Mouse (Mus musculus): Measurements from ENCODE around the gene Resp18. TPM values are rescaled to one million over a fixed set of nuclear protein-coding genes. Genes with fewer than 3 reads are reported as not detected.
"Not testable (repeated sequence)": the region's sequence is repeated elsewhere in the genome, so short reads cannot be mapped to it uniquely, and the experiment has no call there.

The Resp18 gene
- polyA plus RNA-seq, 1 experiment from 2014 or later, result 232 TPM

DNA sequence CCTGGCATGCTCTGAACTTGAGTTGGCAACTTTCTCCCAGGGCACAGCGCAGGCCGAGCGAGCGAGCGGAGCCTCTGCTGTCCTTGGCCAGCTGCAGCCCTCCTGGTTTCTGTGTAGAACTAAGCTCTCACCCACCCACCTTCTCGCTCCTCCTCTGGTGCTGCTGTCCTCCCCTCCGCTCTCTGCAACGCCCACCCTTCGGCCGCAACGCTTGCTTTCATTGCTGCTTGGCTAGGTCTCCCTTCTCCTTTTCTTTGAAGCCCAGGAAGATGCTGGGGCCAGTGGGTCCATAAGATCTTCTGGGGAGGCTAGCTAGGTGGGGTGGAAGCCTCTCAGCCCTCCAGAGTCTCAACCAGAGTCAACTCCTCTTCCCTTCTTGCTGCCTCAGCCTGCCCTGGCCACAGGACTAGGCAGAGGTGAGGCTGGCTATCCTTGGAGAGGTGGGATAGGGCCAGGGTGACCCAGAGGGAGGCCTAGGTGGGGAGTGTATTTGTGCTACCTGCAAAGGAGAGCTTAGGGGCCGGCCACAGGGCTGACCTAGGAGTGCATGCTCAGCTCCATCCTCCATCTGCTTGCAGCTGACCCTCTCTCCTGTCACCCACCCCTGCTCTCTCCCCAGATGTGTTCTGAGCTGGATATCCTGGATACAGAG lies 33.9 kb downstream of the Resp18 start:
- H3K4me2 ChIP-seq (replicated peaks), result no peak overlapping the region
- peak; percentile 4; the same call in 1 of the 2 replicates for ATAC-seq (ENCODE audit: low FRiP score)
- H3K4me1 ChIP-seq (replicated peaks; ENCODE audit: control insufficient read depth, insufficient read depth, low read length), result no peaks in the 10 kb centered on the region
- peaks cover 26% of the 10 kb centered on the region for H3K36me3 ChIP-seq (replicated peaks; ENCODE audit: control insufficient read depth, insufficient read depth)
- no peak for DNase-seq (ENCODE audit: low spot score)
- WGBS, result 85% methylated on average over 12 of the region's 12 CpGs
- H3K27me3 ChIP-seq (ENCODE audit: control insufficient read depth, insufficient read depth, low read length), result no peaks in the 10 kb centered on the region
- H3K4me3 ChIP-seq (replicated peaks; ENCODE audit: low read length), result no peak overlapping the region
- H3K27ac ChIP-seq, result no peak overlapping the region
- no peak overlapping the region for H3K9ac ChIP-seq
- no peaks in the 10 kb centered on the region for H3K9me3 ChIP-seq (ENCODE audit: control insufficient read depth, low read length)

DNA sequence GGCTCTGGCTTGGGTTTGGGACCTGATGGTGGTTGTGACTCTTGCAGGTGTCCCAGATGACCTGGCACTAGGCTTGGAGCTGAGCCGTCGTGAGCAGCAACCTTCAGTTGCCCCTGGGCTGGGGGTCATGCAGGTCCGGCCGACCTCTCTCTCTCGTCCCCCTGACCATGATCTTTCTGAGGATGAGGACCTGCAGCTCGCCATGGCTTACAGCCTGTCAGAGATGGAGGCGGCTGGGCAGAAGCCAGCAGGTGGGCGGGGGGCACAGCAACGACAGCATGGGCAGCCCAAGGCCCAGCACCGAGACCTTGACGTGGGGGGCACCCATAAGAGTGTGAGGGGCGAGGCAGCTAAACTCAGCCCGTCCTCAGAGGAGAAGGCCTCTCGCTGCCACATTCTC lies 34.8 kb downstream of the Resp18 start:
- Histone ChIP-seq H3K9me3 (ENCODE audit: control insufficient read depth, low read length) (no peaks in the 10 kb centered on the region), H3K4me3 (replicated peaks; ENCODE audit: low read length) (no peak overlapping the region), H3K4me2 (replicated peaks) (no peak overlapping the region), H3K27me3 (ENCODE audit: control insufficient read depth, insufficient read depth, low read length) (no peaks in the 10 kb centered on the region), H3K4me1 (replicated peaks; ENCODE audit: control insufficient read depth, insufficient read depth, low read length) (no peaks in the 10 kb centered on the region), H3K36me3 (replicated peaks; ENCODE audit: control insufficient read depth, insufficient read depth) (peaks cover 30% of the 10 kb centered on the region), H3K27ac (no peak overlapping the region), H3K9ac (no peak overlapping the region)
- WGBS, result 90% methylated on average over 14 of the region's 14 CpGs
- no peak for ATAC-seq (ENCODE audit: low FRiP score)
- DNase-seq (ENCODE audit: low spot score), result no peak

DNA sequence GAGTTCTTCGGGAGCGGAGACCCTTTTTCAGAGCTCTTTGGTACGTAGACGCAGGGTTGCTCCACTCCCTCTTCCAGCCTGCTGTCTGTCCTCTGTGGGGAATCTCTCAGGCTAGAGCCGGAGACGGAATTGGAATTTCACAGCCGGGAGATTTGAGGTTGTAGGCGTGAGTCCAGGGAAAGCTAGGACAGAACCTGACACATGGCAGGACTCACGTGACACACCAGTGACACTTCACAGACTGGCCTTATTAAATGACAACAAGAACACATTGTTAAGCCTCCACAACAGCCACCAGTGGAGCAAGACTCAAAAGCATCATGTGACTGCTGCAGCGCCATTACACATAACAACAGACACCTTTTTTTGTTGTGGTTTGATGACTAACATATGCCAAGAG lies 38.6 kb downstream of the Resp18 start:
- ATAC-seq (ENCODE audit: low FRiP score), result no peak
- WGBS, result 83% methylated on average over 10 of the region's 10 CpGs
- Histone ChIP-seq H3K4me3 (replicated peaks; ENCODE audit: low read length) (no peak overlapping the region), H3K4me1 (replicated peaks; ENCODE audit: control insufficient read depth, insufficient read depth, low read length) (peaks cover 15% of the 10 kb centered on the region), H3K9ac (no peak overlapping the region), H3K27me3 (ENCODE audit: control insufficient read depth, insufficient read depth, low read length) (no peaks in the 10 kb centered on the region), H3K36me3 (replicated peaks; ENCODE audit: control insufficient read depth, insufficient read depth) (peaks cover 30% of the 10 kb centered on the region), H3K4me2 (replicated peaks) (no peak overlapping the region), H3K9me3 (ENCODE audit: control insufficient read depth, low read length) (no peaks in the 10 kb centered on the region), H3K27ac (no peak overlapping the region)
- no peak for DNase-seq (ENCODE audit: low spot score)

DNA sequence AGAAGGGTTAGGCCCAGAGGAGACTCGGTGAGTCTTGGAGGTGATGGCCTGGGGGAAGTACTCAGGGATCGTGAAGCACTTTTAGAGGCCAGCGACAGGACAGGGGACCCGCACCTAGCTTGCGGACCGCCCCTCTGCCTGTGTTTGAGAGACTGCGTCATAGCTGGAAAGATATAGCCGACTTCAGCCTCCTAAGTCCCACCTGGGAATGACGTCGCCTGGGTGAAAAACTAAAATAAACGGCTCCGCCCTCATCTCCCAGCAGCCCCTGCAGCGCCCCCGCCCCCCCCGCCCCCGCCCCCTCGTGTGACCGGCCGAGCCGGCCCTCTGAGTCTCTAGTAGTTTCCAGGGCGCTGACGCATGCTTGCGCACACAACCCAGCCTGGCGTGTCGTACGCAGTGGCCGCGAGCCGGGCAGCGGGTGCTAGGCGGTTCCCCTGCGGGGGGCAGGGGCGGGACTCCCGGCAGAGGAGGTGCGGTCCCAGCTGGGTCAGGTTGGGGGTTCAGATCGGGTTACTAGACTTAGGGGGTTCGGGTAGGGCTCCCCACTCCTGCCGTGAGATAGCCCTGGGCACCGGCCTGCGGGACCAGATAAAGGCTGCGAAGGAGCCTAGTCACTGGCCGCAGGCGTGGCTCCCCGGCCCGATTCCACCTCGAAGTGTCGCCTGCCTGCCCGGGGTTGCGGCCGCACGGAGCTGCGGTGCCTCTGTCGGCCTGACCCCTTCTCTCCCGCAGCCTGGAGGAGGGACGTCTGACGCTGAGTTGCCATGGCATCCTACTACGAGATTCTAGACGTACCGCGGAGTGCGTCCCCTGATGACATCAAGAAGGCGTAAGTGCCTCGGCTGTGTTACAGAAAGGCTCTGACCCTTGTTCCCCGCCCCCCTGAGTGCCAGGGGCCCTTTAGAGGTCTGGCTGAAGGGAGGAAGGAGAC lies 41.8 kb downstream of the Resp18 start, which contains the start of gene Dnajb2:
Gene Dnajb2, plus strand, starts transcription at position 290 of the 934 bp plus-strand sequence.
- DNase-seq (ENCODE audit: low spot score) (peak; percentile 68), ATAC-seq (ENCODE audit: low FRiP score) (peak; percentile 89)
- H3K36me3 ChIP-seq (replicated peaks; ENCODE audit: control insufficient read depth, insufficient read depth), result peaks cover 20% of the 10 kb centered on the region
- peak within 1 kb of the TSS; percentile 85 for H3K9ac ChIP-seq
- no peaks in the 10 kb centered on the region for H3K27me3 ChIP-seq (ENCODE audit: control insufficient read depth, insufficient read depth, low read length)
- H3K4me2 ChIP-seq (replicated peaks), result peak within 1 kb of the TSS; percentile 83
- H3K4me3 ChIP-seq (replicated peaks; ENCODE audit: low read length), result peak within 1 kb of the TSS; percentile 63
- no peaks in the 10 kb centered on the region for H3K9me3 ChIP-seq (ENCODE audit: control insufficient read depth, low read length)
- H3K27ac ChIP-seq, result peak within 1 kb of the TSS; percentile 87
- H3K4me1 ChIP-seq (replicated peaks; ENCODE audit: control insufficient read depth, insufficient read depth, low read length), result peaks cover 15% of the 10 kb centered on the region
- WGBS, result 1% methylated on average over 64 of the region's 64 CpGs

DNA sequence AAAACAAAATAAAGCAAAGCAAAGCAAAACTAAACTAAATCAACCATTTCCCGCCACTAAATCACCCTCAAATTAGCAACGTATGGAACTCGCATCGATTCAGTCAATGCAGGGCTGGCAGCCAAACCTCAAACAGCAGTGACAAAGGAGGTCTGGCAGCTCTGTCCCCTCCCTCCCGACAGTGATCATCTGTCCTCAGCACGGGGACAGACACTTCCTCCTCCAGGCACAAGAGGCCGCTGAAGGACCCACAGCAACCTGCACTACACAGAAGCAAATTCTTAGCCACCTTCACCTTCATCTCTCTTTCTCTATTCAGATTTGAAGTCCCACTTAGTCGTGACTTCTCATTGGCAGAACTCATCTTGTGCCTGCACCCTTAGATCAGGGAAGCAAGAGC lies 43.6 kb downstream of the Resp18 start:
- Histone ChIP-seq H3K9ac (no peak overlapping the region), H3K27ac (no peak overlapping the region; the same call in 1 of the 2 replicates), H3K4me3 (replicated peaks; ENCODE audit: low read length) (no peak overlapping the region), H3K4me1 (replicated peaks; ENCODE audit: control insufficient read depth, insufficient read depth, low read length) (peaks cover 15% of the 10 kb centered on the region), H3K27me3 (ENCODE audit: control insufficient read depth, insufficient read depth, low read length) (no peaks in the 10 kb centered on the region), H3K4me2 (replicated peaks) (no peak overlapping the region), H3K9me3 (ENCODE audit: control insufficient read depth, low read length) (no peaks in the 10 kb centered on the region), H3K36me3 (replicated peaks; ENCODE audit: control insufficient read depth, insufficient read depth) (peaks cover 6% of the 10 kb centered on the region; the same call in 1 of the 2 replicates)
- DNase-seq (ENCODE audit: low spot score) (peak; percentile 55), ATAC-seq (ENCODE audit: low FRiP score) (peak; percentile 64)
- under 1% methylated on average over 8 of the region's 8 CpGs for WGBS

DNA sequence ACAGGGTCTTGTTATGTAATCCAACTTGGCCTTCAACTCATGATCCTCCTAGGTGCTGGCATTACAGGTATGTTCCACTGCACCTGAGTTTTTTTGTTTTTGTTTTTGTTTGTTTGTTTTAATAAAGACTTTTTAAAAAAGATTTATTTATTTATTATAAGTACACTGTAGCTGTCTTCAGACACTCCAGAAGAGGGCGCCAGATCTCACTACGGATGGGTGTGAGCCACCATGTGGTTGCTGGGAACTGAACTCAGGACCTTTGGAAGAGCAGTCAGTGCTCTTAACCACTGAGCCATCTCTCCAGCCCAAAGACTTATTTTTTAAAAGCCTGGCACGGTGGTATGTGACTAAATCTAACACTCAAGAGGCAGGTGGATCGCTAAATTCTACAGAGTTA lies 45.7 kb downstream of the Resp18 start:
- not testable (repeated sequence) for DNase-seq (ENCODE audit: low spot score); H3K9ac ChIP-seq; ATAC-seq (ENCODE audit: low FRiP score); H3K9me3 ChIP-seq (ENCODE audit: control insufficient read depth, low read length); H3K36me3 ChIP-seq (replicated peaks; ENCODE audit: control insufficient read depth, insufficient read depth); H3K4me2 ChIP-seq (replicated peaks); H3K4me3 ChIP-seq (replicated peaks; ENCODE audit: low read length); H3K27me3 ChIP-seq (ENCODE audit: control insufficient read depth, insufficient read depth, low read length); H3K27ac ChIP-seq
- H3K4me1 ChIP-seq (replicated peaks; ENCODE audit: control insufficient read depth, insufficient read depth, low read length), result peaks cover 11% of the 10 kb centered on the region
- 76% methylated on average over 4 of the region's 4 CpGs for WGBS

DNA sequence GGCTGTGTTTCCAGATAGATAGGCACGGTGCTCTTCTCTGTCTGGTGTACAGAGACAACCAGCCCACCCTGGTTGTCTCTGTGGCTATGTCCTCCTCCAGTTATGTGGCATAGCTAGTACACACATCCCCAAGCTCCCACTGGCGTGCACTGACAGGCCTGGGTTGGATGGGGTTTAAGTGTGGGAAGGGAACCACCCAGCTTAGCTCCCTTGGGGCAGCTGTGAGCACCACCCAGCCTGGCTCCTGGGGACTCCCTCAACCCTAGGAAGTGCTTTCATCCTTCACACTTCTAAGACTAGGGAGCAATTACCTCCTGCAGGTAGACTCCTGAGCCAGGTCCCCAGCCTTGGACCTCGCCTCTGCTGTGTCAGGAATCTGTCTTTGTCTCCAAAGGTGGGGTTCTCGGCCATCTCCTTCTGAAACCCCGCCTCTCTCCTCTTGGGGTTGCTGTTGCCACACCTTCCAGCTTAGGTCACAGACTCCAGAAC lies 46.5 kb downstream of the Resp18 start, which contains the start of gene A630095N17Rik:
Gene A630095N17Rik, minus strand, starts transcription at position 439 of the 489 bp plus-strand sequence.
- H3K4me2 ChIP-seq (replicated peaks), result no peak within 1 kb of the TSS
- no peak for DNase-seq (ENCODE audit: low spot score)
- no peak within 1 kb of the TSS for H3K4me3 ChIP-seq (replicated peaks; ENCODE audit: low read length)
- H3K4me1 ChIP-seq (replicated peaks; ENCODE audit: control insufficient read depth, insufficient read depth, low read length), result 0 out of 2 replicates have a peak, but pooled peaks cover 4% of the 10 kb centered on the region
- no peaks in the 10 kb centered on the region for H3K36me3 ChIP-seq (replicated peaks; ENCODE audit: control insufficient read depth, insufficient read depth)
- H3K27me3 ChIP-seq (ENCODE audit: control insufficient read depth, insufficient read depth, low read length), result no peaks in the 10 kb centered on the region
- no peak for ATAC-seq (ENCODE audit: low FRiP score)
- whole genome bisulfite sequencing, result 75% methylated on average over 5 of the region's 5 CpGs
- no peaks in the 10 kb centered on the region for H3K9me3 ChIP-seq (ENCODE audit: control insufficient read depth, low read length)
- H3K9ac ChIP-seq, result no peak within 1 kb of the TSS
- H3K27ac ChIP-seq, result no peak within 1 kb of the TSS

DNA sequence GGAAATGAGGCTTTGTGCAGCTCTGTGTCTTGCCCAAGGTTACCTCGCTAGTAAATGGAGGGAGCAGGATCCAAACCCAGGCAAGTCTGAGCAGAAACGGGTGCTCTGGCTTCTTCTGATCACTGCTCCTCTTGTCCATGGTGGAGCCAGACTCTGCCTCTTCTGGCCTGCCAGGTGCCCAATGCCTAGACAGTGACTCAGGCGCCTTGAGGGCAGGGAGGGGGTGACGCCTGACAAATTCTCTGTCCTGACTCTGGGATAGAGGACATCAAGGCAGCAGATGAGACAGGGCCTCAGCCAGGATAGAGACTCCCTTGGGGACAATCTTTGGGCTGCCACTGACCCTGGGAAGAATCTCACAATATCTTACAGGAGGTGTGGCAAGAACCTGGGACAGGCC lies 47.0 kb downstream of the Resp18 start:
- 0 out of 2 replicates have a peak, but pooled peaks cover 4% of the 10 kb centered on the region for H3K4me1 ChIP-seq (replicated peaks; ENCODE audit: control insufficient read depth, insufficient read depth, low read length)
- no peak for ATAC-seq (ENCODE audit: low FRiP score)
- H3K27ac ChIP-seq, result no peak overlapping the region
- no peaks in the 10 kb centered on the region for H3K36me3 ChIP-seq (replicated peaks; ENCODE audit: control insufficient read depth, insufficient read depth)
- 82% methylated on average over 4 of the region's 4 CpGs for WGBS
- no peak overlapping the region for H3K4me3 ChIP-seq (replicated peaks; ENCODE audit: low read length)
- H3K27me3 ChIP-seq (ENCODE audit: control insufficient read depth, insufficient read depth, low read length), result no peaks in the 10 kb centered on the region
- no peaks in the 10 kb centered on the region for H3K9me3 ChIP-seq (ENCODE audit: control insufficient read depth, low read length)
- DNase-seq (ENCODE audit: low spot score), result no peak
- H3K4me2 ChIP-seq (replicated peaks), result no peak overlapping the region
- H3K9ac ChIP-seq, result no peak overlapping the region

DNA sequence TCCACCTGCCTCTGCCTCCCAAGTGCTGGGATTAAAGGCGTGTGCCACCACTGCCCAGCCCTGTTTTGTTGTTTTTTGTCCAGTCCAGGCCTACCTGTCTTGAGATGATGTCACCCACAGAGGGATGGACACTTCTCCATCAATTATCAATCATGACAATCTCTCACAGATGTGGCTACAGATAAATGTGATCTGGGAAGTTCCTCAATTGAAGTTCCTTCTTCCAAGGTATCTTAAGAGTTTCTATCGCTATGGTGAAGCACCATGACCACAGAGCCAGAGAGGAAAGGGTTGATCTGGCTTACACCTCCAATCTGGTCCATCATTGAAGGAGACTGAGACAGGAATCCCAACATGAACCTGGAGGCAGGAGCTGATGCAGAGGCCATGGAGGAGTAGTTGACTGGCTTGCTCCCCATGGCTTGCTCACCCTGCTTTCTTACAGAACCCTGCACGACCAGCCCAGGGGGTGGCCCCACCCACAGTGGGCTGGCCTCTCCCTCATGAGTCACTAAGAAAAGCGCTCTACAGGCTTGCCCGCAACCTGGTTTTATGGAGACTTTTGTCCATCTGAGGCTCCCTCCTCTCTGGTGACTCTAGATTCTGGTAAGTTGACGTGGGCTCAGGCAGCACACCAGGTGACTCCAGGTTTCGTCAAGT lies 47.8 kb downstream of the Resp18 start:
- H3K4me1 ChIP-seq (replicated peaks; ENCODE audit: control insufficient read depth, insufficient read depth, low read length), result no peaks in the 10 kb centered on the region
- ATAC-seq (ENCODE audit: low FRiP score) (no peak), DNase-seq (ENCODE audit: low spot score) (no peak)

More for the DNA sequence above, 47.8 kb downstream of the Resp18 start:
- H3K4me3 ChIP-seq (replicated peaks; ENCODE audit: low read length), result no peak overlapping the region
- 81% methylated on average over 7 of the region's 7 CpGs for WGBS
- no peak overlapping the region for H3K27ac ChIP-seq
- H3K4me2 ChIP-seq (replicated peaks), result no peak overlapping the region
- no peaks in the 10 kb centered on the region for H3K36me3 ChIP-seq (replicated peaks; ENCODE audit: control insufficient read depth, insufficient read depth)
- no peaks in the 10 kb centered on the region for H3K27me3 ChIP-seq (ENCODE audit: control insufficient read depth, insufficient read depth, low read length)
- H3K9ac ChIP-seq, result no peak overlapping the region
- H3K9me3 ChIP-seq (ENCODE audit: control insufficient read depth, low read length), result no peaks in the 10 kb centered on the region

Data from hindbrain, embryonic 14.5 days (tissue).